Mouse (Mus musculus): ENCODE measurements at regions not wholly inside any gene's neighbourhood (a gene's known extent, or its start where the extent isn't known, plus 50 kb on each side); places are given as distances from the start of the nearest gene placed in this dataset.

DNA sequence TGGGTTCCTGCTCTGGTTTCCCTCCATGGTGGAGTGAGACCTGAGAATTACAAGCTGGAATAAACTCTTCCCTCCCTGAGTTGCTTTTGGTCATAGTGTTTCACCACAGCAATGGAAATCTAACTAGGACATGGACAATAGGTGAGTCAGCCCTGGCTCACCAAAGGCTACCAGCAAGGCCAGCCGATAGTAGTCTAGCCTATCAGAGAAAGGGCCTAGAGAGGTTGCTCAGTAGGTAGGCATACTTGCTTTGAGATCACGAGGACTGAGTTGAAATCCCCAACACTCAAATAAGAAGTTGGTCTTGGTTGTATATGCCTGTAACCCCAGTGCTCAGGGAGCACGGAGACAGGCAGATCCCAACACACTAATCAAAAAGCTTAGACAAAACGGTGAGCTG lies 66.0 kb downstream of the Cryaa start:
- TF ChIP-seq CTCF (conservative IDR thresholded peaks at IDR 0.05; ENCODE audit: low read length) = no peak
- TF ChIP-seq NANOG (IDR thresholded peaks at IDR 0.05; ENCODE audit: borderline replicate concordance, low read length) = no peak
- TF ChIP-seq POU5F1 (IDR thresholded peaks at IDR 0.05; ENCODE audit: borderline replicate concordance, low read length) = no peak

Measured in E14TG2a.4 (cell line).